Mouse (Mus musculus) bone marrow macrophage, adult 2 months (primary cell): Measurements from ENCODE around the gene Sgip1. TPM values are rescaled to one million over a fixed set of nuclear protein-coding genes. Genes with fewer than 3 reads are reported as not detected.
A peak's percentile ranks its signal among the peaks of the same experiment; 100 is the strongest.

Experiments used
- H3K27ac ChIP-seq: 2 replicates; pipeline ENCODE4 v1.5.1; 2012; ENCODE audit warnings: low read depth, low read length; ENCODE audit not compliant: insufficient read depth
- H3K4me1 ChIP-seq: 2 replicates; pipeline ENCODE4 v1.6.1; 2012; ENCODE audit warnings: low read length; ENCODE audit not compliant: control insufficient read depth, insufficient read depth
- H3K4me3 ChIP-seq: 2 replicates; pipeline ENCODE4 v1.5.1; 2012; ENCODE audit warnings: mild to moderate bottlenecking, low read length, moderate library complexity; ENCODE audit not compliant: insufficient read depth
- CTCF ChIP-seq: IDR thresholded peaks from 2 replicates; pipeline ENCODE4 v1.5.1; 2012; ENCODE audit warnings: low read depth, mild to moderate bottlenecking, low read length, moderate library complexity
- POLR2A ChIP-seq: IDR thresholded peaks from 2 replicates; pipeline ENCODE4 v1.6.1; 2012; ENCODE audit warnings: mild to moderate bottlenecking, low read depth, low read length, borderline replicate concordance
- polyA plus RNA-seq: library from polyadenylated mRNA; stranded (reverse); fragments of >200 nt; gene quantifications from 2 replicates; pipeline ENCODE4 v1.2.4, GENCODE M21; 2012; ENCODE audit not compliant: missing spikeins, insufficient read depth, insufficient read length

Gene Sgip1
- polyA plus RNA-seq, 1 experiment = not detected

DNA sequence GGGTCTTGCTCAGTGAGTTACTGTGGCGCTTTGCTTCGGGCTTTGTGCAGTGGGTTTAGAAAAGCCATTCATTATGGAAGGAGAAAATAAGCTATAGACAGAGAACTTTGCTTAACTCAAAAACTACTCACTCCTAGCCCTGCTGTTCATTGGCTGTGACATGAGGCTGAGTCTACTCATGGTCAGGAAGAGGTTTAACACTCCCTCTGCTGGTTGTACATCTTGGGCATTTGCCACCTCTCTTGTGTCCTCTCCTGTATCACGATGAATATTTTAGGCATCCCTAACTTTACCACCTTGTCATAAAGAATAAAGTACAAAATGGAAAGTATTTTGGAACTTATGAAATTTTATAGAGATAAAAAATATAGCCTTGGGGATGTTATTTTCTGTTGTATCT lies 32.1 kb downstream of the Sgip1 start:
- TF ChIP-seq CTCF (no peak), POLR2A (no peak)
- H3K27ac ChIP-seq = no peak overlapping the region
- H3K4me3 ChIP-seq = no peak overlapping the region
- H3K4me1 ChIP-seq = no peaks in the 10 kb centered on the region

DNA sequence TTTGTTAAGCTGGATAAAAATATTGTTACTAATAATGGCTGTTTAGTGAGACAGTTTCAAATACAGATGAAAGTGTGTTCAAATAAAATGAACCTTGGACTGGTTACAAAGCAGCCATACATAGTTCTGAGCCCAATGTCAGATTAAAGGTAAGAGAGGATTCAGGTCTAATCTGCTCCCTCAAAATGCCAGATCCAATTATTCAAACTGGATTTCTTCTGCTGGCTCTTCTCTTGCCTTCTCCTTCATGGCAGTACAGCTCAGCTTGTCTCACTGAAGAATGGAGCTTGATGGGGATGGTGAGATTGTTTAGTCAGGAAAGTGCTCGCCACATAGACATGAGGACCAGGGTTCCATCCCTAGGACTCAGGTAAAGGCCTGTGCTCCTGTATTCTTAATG lies 32.7 kb downstream of the Sgip1 start:
- Histone ChIP-seq H3K27ac (no peak overlapping the region), H3K4me3 (no peak overlapping the region), H3K4me1 (no peaks in the 10 kb centered on the region)
- TF ChIP-seq CTCF (no peak), POLR2A (no peak)

DNA sequence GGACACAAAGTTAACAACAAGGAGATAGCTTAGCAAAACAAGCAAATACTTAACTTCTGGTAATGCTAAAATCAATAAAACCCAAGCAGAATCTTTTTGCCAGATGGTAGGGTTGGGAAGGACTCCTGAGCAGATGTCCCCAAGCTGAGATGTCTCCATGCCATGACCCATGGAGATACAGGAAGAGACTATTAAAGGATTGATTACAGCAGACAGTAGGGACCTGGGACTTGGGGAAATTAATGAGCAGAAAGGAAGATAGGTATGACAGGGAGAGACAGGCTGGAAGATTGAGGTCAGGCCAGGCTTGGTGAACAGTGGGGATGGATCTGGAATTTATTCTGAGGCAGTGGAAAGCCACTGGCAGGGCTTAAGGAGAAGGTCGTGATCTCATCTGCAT lies 33.5 kb downstream of the Sgip1 start:
- TF ChIP-seq POLR2A = no peak
- TF ChIP-seq CTCF = no peak
- no peak overlapping the region for H3K4me3 ChIP-seq
- H3K4me1 ChIP-seq = no peaks in the 10 kb centered on the region
- no peak overlapping the region for H3K27ac ChIP-seq

DNA sequence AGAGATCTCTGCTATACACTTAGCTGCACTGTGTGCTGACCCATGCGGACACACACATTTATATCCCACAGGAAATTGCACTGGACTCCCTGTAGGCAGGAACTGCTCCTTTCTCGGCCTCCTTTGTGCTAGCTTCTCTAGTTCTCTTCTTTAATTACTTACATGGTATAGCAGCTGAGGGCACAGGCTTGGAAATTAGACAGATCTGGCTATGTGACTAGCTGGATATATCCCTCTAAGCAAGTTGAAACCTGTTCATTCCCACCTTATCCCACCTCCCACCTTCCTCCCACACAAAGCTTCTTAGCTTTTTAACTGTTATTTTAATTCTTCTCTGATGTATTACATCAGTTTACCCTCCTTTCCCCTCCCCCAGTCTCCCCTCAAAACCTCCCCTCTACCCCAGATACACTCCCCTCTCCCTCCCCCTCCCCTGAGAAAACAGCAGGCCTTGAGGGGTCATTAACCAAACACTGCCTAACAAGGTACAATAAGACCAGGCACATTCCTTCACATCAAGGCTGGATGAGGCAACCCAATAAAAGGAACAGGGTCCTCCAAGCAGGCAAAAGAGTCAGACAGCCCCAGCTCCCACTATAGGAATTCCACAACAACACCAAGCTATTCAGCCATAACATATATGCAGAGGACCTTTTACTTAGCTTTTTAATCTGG lies 34.6 kb downstream of the Sgip1 start:
- TF ChIP-seq CTCF (no peak), POLR2A (no peak)
- H3K27ac ChIP-seq = no peak overlapping the region
- H3K4me1 ChIP-seq = no peaks in the 10 kb centered on the region
- H3K4me3 ChIP-seq = no peak overlapping the region

DNA sequence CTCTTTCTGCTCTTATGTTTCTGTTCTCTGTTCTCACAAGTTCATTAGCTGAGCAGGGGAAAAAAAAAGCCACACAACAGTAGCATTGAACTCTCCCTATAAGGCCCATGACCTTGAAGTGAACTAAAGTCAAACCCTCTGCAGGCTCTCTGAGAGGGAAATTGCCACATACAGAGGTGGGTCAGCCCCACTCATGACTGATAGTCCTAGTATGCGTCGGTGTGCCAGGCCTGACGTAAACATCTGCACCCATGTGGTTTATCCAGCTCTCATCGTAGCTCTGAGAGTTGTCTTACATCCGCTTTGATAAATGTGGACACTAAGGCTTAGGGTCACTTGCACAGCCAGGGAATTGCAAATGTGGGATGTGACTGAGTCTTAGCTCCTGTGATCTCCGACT lies 38.8 kb downstream of the Sgip1 start:
- H3K27ac ChIP-seq = no peak overlapping the region
- H3K4me3 ChIP-seq = no peak overlapping the region
- no peaks in the 10 kb centered on the region for H3K4me1 ChIP-seq
- TF ChIP-seq POLR2A = no peak

DNA sequence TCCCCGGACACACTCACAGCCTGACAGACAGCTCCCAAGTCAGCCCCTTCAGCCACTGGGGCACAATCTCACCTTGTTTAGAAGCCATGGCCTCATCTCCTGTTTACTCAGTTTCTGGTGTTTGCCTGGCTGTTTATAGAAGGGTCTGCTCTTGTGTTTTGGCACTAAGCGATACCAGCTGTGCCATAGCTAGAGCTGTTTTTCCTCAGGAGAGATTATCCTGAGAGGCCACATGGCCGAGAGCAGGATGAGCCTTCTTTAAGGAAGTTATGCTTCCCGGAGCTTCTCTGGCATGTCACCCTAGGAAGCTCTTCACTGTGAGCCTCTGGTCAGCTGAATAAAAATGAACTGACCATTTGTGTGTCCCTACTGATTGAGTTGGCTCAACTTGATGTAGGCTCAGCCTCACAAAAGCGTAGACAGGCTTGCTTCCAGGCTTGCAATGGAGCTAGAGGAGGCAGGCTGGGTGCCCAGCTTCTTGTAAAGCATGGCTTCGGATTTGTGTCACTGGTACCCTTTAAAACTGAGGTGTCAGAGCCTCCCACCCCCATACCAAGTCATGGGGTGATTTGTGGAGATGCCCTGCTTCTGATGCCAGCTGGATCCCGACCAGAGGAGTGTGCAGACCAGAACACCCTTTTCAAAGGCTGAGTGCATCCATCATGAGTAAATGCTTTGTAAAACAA lies 42.1 kb downstream of the Sgip1 start:
- Histone ChIP-seq H3K4me3 (no peak overlapping the region), H3K27ac (no peak overlapping the region), H3K4me1 (no peaks in the 10 kb centered on the region)
- TF ChIP-seq CTCF = no peak
- TF ChIP-seq POLR2A = no peak

DNA sequence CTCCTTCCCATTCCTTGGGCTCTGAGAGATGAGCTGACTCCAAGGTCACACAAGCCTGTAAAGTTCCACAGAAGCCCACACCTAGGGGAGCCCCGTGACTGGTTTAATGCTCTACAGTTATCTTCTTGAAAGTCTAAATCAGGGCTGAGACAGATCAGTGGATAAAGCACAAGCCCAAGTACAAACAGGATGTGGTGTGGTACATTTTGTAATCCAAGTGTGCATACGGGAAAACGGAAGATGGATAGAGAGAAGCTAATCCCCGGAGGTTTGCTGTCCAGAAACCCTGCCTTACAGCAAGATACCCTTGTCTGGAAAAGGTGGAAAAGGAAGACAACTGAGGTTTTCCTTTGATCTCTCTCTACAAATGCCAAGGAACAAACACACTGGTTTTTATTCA lies 44.1 kb downstream of the Sgip1 start:
- TF ChIP-seq POLR2A (no peak), CTCF (no peak)
- Histone ChIP-seq H3K4me3 (no peak overlapping the region), H3K27ac (no peak overlapping the region), H3K4me1 (no peaks in the 10 kb centered on the region)

DNA sequence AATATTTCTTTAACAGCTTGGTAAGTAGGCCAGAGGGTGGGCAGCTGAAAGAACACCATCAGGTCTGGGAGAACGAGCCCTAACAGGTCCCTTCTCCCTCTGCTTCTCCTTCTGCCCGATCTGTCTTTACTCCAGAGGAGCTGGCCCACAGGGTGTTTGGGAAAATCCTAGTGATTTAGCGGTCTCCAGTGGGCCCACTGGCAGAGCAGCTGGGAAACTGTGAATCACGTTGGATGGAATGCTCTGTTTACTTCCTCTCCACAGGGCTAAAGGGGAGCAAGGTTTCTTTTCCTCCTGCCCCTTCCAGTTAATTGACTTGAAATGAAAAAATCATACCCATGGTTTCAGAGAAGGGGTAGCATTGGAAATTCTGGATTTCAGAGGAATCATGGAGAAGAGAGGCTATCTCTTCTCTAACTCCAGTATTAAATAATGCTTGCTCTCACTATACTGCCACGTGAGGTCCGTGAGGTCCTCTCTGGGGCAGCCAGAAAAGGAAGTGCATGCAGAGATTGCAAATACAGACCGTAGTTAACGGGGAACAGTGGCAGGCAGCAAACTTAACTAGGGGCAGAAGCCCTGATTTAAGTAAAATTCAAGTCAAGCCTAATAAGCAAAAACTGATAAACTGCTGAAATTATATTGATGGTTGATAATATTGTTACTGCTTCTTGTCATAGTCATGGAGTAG lies 51.1 kb downstream of the Sgip1 start:
- TF ChIP-seq POLR2A = no peak
- TF ChIP-seq CTCF = no peak
- H3K27ac ChIP-seq = peak overlapping the region; percentile 68
- H3K4me1 ChIP-seq = peaks cover 12% of the 10 kb centered on the region
- H3K4me3 ChIP-seq = no peak overlapping the region

DNA sequence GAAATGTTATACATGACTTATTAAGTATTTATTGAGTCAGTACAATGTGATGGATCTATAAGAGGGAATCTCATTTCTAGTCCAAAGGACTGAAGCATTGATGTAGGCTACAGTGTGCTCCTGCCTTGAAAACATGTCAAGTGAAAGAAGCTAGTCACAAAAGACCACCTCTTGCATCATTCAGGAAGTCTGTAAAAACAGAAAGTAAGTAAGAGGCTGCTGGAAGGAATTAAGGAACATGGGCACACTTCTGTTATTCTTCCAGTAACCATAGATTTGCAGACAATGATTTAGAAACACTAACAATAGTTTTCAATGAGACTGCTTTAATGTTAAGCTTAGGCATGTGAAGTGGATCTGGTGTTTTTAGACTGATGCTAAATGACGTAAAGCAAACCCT lies 60.4 kb downstream of the Sgip1 start:
- TF ChIP-seq POLR2A (no peak), CTCF (no peak)
- peaks cover 10% of the 10 kb centered on the region for H3K4me1 ChIP-seq
- 0 out of 2 replicates have a peak overlapping the region, but pooled peaks have one; percentile 24 for H3K27ac ChIP-seq

DNA sequence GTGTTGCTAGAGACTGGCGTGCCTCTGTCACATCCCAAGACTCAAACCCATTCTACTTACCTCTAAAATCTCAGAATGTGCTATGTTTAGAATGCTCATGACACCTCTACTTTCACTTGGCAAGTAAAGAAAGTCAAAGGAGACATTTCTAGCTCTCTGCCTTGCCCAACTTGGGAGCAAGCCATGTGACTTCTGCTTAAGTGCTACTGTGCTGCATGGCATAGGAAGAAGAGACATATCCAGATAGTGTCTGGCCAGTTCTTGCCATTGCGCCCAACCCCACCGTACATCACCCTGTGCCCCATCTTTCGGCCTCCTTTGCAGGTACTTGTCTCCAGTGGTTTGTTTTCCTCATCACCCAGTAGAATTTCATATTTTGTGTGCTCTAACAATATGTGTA lies 60.8 kb downstream of the Sgip1 start:
- TF ChIP-seq POLR2A (no peak), CTCF (no peak)
- H3K4me1 ChIP-seq = peaks cover 14% of the 10 kb centered on the region
- H3K27ac ChIP-seq = 0 out of 2 replicates have a peak overlapping the region, but pooled peaks have one; percentile 24
- H3K4me3 ChIP-seq = no peak overlapping the region

More for the DNA sequence above, 60.4 kb downstream of the Sgip1 start:
- H3K4me3 ChIP-seq = no peak overlapping the region
